9 mouse cellular contexts compared by ENCODE assay signal in the genomic region with DNA sequence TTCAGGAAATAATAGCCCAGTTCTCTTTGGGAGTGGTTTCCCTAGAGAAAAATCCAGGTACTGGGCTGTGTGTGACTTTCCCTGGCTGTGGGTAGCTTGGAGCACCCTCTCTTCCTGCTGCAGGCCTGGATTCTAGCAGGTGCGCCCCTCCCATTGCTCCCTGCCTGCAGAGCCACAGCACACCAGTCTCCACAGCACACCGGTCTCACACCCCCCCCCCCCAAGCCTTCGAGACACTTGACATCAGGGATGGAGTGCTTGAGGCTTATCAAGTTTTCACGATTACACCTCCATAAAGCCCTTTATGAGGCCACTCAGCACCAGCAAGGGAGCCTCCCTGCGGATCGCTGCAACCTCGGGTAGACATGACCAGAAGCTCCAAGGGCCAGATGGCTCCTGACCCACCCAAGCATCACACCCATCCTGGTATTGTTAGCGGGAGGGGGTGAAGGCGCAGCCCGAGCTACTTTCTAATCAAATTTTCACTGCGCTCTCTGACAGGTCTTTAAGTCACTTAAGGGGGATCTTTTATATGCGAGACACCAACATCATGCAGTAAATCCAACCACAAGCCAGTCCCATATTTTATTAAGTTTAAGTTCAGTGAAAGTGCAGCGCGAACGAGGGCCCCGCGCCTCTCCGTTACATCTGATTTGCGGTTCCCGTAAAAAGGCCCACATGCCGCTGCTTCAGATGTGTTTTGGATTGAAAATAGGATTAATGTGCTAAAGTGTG.
DNase-seq lines count a peak whose midpoint lies in the region; ATAC-seq and TF ChIP-seq lines count a peak whose summit lies in the region.
"Had no signal": no experiment of that assay in that cellular context is flagged by ENCODE, and none has a peak within 500 bp of the region (broad histone marks: within the 10 kb centered on the region; RNA-seq: fewer than 3 reads in every experiment).

No protein-coding gene starts in this region.

- no peak for TF ChIP-seq CTCF in lung, adult 2 months (IDR thresholded peaks at IDR 0.05; ENCODE audit: insufficient read depth, low read length)

- peak; percentile 17; the same call in 1 of the 2 replicates for ATAC-seq in forebrain, embryonic 15.5 days (replicated peaks)
- peak; percentile 59 for ATAC-seq in limb, embryonic 13.5 days (ENCODE audit: low FRiP score, low read depth)

- no peak for TF ChIP-seq POLR2A in lung, adult 2 months (IDR thresholded peaks at IDR 0.05; ENCODE audit: borderline replicate concordance, extremely low read depth, low read depth, low read length)

- no peak overlapping the region for H3K4me3 ChIP-seq in forebrain, embryonic 15.5 days
- H3K4me3 ChIP-seq in limb, embryonic 13.5 days = peak overlapping the region; percentile 0; the same call in 1 of the 2 replicates
- H3K4me3 ChIP-seq in lung, adult 2 months (replicated peaks; ENCODE audit: extremely low read depth, low read depth, low read length) = no peak overlapping the region
- H3K4me3 ChIP-seq: liver, embryonic 13.5 days had no signal

- WGBS in forebrain, embryonic 15.5 days = 30% methylated on average over 21 of the region's 21 CpGs
- WGBS in limb, embryonic 13.5 days = 17% methylated on average over 21 of the region's 21 CpGs
- WGBS in lung, adult 2 months = 67% methylated on average over 21 of the region's 21 CpGs

- intact Hi-C loops in left cerebral cortex, postnatal 4 days (cut with DNase I) = no loop called here

- peaks cover 24% of the 10 kb centered on the region; the same call in 1 of the 2 replicates for H3K27me3 ChIP-seq in forebrain, embryonic 15.5 days
- peaks cover 42% of the 10 kb centered on the region for H3K27me3 ChIP-seq in limb, embryonic 13.5 days
- H3K27me3 ChIP-seq: liver, embryonic 13.5 days had no signal

- H3K36me3 ChIP-seq in forebrain, embryonic 15.5 days = no peaks in the 10 kb centered on the region
- H3K36me3 ChIP-seq in limb, embryonic 13.5 days = no peaks in the 10 kb centered on the region
- H3K36me3 ChIP-seq: liver, embryonic 13.5 days had no signal

- H3K27ac ChIP-seq in forebrain, embryonic 15.5 days (replicated peaks) = no peak overlapping the region
- H3K27ac ChIP-seq in limb, embryonic 13.5 days = peak overlapping the region; percentile 18; the same call in 1 of the 2 replicates
- H3K27ac ChIP-seq: kidney, postnatal 0 days; liver, embryonic 13.5 days had no signal

- peak overlapping the region; percentile 33 for H3K4me2 ChIP-seq in forebrain, embryonic 15.5 days (replicated peaks)
- peak overlapping the region; percentile 51 for H3K4me2 ChIP-seq in limb, embryonic 13.5 days (replicated peaks)
- H3K4me2 ChIP-seq: liver, embryonic 13.5 days had no signal

- peaks cover 18% of the 10 kb centered on the region for H3K4me1 ChIP-seq in forebrain, embryonic 15.5 days
- peaks cover 44% of the 10 kb centered on the region for H3K4me1 ChIP-seq in limb, embryonic 13.5 days
- no peaks in the 10 kb centered on the region for H3K4me1 ChIP-seq in lung, adult 2 months (ENCODE audit: control insufficient read depth, insufficient read depth, low read length)
- H3K4me1 ChIP-seq: liver, embryonic 13.5 days had no signal

- H3K9me3 ChIP-seq in forebrain, embryonic 15.5 days = no peaks in the 10 kb centered on the region
- no peaks in the 10 kb centered on the region for H3K9me3 ChIP-seq in limb, embryonic 13.5 days
- H3K9me3 ChIP-seq: liver, embryonic 13.5 days had no signal

- DNase-seq in left cerebral cortex, postnatal 4 days = peak; percentile 29
- DNase-seq in left cerebral cortex, adult 11 months (ENCODE audit: low spot score) = no peak
- peak; percentile 53 for DNase-seq in retina, postnatal 1 day
- DNase-seq in lung, adult 2 months = no peak
- no peak for DNase-seq in spleen, postnatal 10 days (ENCODE audit: low spot score in 2 of 2)
- DNase-seq: liver, embryonic 13.5 days had no signal

- 0 out of 2 replicates have a peak overlapping the region, but pooled peaks have one; percentile 18 for H3K9ac ChIP-seq in forebrain, embryonic 15.5 days (replicated peaks)
- no peak overlapping the region for H3K9ac ChIP-seq in limb, embryonic 13.5 days
- H3K9ac ChIP-seq: liver, embryonic 13.5 days had no signal

Comparison
In these comparisons a context has a peak if more than half of its experiments do, and no peak if none do; other contexts are left out.
1. DNase-seq: peak in left cerebral cortex, postnatal 4 days (single experiment) and retina, postnatal 1 day (single experiment); none in left cerebral cortex, adult 11 months (single experiment), lung, adult 2 months (single experiment) and spleen, postnatal 10 days (0 of 2).